Mouse (Mus musculus) ES-CJ7 (cell line): ENCODE results near the gene Car9.

Experiments
- DNase-seq: peaks from one replicate; pipeline ENCODE4 v3.0.0; 2011; ENCODE audit warnings: low read depth, low spot score

Car9 gene

DNA sequence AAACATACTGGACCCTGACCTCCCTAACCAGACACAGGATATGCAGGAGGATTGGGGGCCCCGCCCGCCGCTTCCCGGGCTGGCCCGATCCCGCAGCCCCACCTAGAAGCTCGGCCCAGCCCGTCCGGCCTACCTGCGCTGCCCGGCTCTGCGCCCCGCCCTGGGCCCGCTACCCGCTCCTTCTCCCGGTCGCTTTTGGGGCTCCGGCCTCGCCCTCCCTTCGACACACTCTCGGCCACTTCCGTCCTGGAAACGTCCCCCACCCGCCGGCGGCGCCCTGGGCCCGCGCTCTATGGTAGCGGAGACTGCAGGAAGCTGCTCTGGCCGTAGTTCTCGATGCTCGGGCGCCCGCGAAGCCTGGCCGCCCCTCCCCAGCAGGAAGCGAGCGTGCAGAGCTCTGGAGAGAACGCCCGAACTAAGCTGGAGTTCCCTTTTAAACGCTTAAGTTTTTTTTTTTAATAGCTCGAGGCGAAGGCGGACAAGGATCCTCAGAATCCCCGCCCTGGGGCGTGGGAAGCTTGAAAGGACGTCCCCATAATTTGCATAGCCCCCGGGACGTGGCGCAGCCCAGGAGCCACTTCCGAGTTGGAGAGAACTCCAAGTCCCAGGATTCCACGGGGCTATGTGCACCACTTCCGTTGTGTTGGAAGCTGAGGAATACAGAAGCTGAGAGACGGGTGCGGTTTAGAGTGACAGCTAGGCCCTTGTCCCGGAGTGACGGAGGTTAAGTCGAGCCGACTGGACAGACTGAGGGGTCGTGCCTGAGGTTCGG is 55.4 kb downstream of the Car9 start, which contains the start of the genes Creb3 and Tln1:
Creb3 (plus strand) TSS at position 336 of the 772 bp plus-strand sequence.
Tln1 (minus strand) TSS at position 695 of the 772 bp plus-strand sequence.
- peak; percentile 98 for DNase-seq

DNA sequence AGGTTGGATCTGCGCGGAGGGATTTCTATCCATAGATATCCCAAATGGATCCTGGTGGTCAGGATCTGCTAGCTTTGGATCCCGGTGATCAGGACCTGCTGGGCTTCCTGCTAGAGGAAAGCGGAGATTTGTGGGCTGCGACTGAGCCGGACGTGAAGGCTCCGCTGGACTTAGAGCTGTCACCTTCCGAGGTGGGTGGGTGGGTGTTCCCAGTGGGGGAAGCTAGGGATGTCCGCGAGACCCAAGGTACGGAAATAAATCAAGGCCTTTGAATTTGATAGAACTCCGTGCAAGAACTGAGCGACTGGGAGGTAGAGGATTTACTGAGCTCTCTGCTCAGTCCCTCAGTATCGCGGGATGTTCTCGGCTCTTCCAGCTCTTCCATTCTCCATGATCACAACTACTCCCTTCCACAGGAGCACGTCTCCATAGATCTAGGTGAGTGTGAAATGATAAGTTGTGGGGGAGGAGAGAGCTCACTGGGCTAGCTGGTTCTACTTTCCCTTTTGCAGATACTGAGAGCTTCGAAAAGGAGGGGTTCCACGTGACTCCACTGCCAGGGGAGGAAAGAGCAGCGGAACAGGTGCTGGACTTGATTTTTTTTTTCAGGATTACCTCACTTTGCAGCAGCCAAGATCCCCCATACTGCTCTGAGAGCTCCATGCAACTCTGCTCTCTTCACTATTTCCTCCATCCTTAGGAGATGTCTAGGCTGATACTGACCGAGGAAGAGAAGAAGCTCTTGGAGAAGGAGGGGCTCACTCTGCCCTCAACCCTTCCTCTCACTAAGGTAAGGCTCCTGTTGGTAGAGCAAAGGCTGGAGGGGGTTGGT is 56.2 kb downstream of the Car9 start:
- no peak for DNase-seq
